Mouse (Mus musculus) lung, postnatal 14 days (tissue): Measurements from ENCODE around the gene Dph1.

Source experiments
- DNase-seq: peaks from one replicate; pipeline ENCODE4 v3.0.0; 2021

Dph1 gene

GRCm38 (mm10) chr11:75131300-75131699, 59.7 kb downstream of the Dph1 start:
- no peak for DNase-seq

GRCm38 (mm10) chr11:75129481-75129880, 61.6 kb downstream of the Dph1 start:
- DNase-seq, result no peak
